In the genomic region with DNA sequence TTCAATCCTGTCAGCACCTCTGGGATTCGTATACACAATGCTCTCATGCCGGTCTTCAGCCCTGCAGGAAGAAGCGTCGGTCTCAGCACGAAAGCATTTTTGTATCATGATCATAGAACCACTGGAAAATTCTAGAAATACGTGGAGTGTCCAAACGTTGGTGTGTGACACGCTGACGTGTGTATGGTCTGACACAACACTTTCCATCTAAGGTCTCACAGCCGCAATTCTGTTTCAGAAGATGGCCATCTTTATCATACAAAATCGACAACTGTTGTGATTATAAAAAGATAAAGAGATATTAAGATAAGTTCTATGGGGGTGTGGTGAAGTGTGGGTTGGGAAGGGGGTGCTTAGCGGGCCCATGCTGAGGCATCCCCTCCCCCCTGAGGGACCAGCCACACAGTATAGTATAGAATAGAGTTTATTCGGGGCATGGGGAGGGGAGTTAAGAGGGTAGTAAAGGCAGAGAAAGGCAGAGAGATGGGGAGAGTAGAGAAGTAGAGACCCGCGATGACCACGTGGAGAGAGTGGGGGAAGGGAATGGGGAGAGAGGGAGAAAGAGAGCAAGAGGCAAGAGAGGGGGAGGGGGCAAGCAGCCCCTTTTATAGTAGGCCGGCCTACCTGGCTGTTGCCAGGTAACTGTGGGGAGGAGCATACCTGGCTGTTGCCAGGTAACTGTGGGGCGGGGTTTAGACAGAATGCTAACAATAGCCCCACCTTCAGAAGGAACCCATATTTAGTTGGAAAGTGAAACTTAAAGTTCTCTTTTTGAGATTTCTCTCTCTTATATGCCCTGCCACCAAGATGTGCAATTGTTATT, we compare ENCODE assay signal across 8 mouse cellular contexts.
DNase-seq lines count a peak whose midpoint lies in the region; ATAC-seq and TF ChIP-seq lines count a peak whose summit lies in the region.

No protein-coding gene starts in this region.

- no peak for ATAC-seq in CD4-positive, CD25-positive, alpha-beta regulatory T cell, adult 4 months
- no peak for ATAC-seq in hindbrain, postnatal 0 days
- no peak for ATAC-seq in liver, embryonic 14.5 days (ENCODE audit: insufficient read depth)
- no peak for ATAC-seq in stomach, embryonic 16.5 days (ENCODE audit: insufficient read depth, low FRiP score)

- peak overlapping the region; percentile 17 for H3K4me3 ChIP-seq in hindbrain, postnatal 0 days (ENCODE audit: low read length)
- peak overlapping the region in 1 of 2 experiments; percentile 18; a peak in 2 of 4 replicates for H3K4me3 ChIP-seq in liver, embryonic 14.5 days (ENCODE audit: insufficient read depth in 1 of 2, low read depth in 2 of 2, low read length in 2 of 2)
- H3K4me3 ChIP-seq in stomach, embryonic 16.5 days (replicated peaks; ENCODE audit: low read length): peak overlapping the region; percentile 41

- no peaks in the 10 kb centered on the region for H3K9me3 ChIP-seq in hindbrain, postnatal 0 days (ENCODE audit: low read length)
- H3K9me3 ChIP-seq in liver, embryonic 14.5 days (ENCODE audit: control insufficient read depth, low read length): no peaks in the 10 kb centered on the region
- H3K9me3 ChIP-seq in stomach, embryonic 16.5 days (replicated peaks; ENCODE audit: control insufficient read depth, low read length): no peaks in the 10 kb centered on the region

- H3K9ac ChIP-seq in hindbrain, postnatal 0 days (replicated peaks; ENCODE audit: low read length): no peak overlapping the region
- no peak overlapping the region for H3K9ac ChIP-seq in liver, embryonic 14.5 days (replicated peaks)
- peak overlapping the region; percentile 53; the same call in 1 of the 2 replicates for H3K9ac ChIP-seq in stomach, embryonic 16.5 days (ENCODE audit: low read length)

- H3K27ac ChIP-seq in hindbrain, postnatal 0 days: no peak overlapping the region
- no peak overlapping the region for H3K27ac ChIP-seq in liver, embryonic 14.5 days
- 0 out of 2 replicates have a peak overlapping the region, but pooled peaks have one; percentile 47 for H3K27ac ChIP-seq in stomach, embryonic 16.5 days (ENCODE audit: low read length)

- peak; percentile 36 for DNase-seq in CD4-positive, CD25-positive, alpha-beta regulatory T cell, adult 2 months (ENCODE audit: low read depth, low spot score)
- peak; percentile 17 for DNase-seq in embryo, embryonic 10 days (ENCODE audit: low spot score)
- no peak for DNase-seq in hindbrain, postnatal 0 days (ENCODE audit: low spot score)
- DNase-seq in liver, embryonic 14.5 days (ENCODE audit: low read depth in 3 of 3, low spot score in 3 of 3): no peak
- no peak for DNase-seq in right cerebral cortex, postnatal 25 days
- no peak for DNase-seq in adrenal gland, postnatal 4 days (ENCODE audit: low spot score in 2 of 2)

- 38% methylated on average over 18 of the region's 18 CpGs for WGBS in hindbrain, postnatal 0 days
- WGBS in liver, embryonic 14.5 days (ENCODE audit: insufficient replicate concordance): 29% methylated on average over 18 of the region's 18 CpGs
- 29% methylated on average over 18 of the region's 18 CpGs for WGBS in stomach, embryonic 16.5 days

- no peaks in the 10 kb centered on the region for H3K27me3 ChIP-seq in hindbrain, postnatal 0 days (ENCODE audit: insufficient read depth, low read length)
- peaks cover 4% of the 10 kb centered on the region for H3K27me3 ChIP-seq in liver, embryonic 14.5 days (ENCODE audit: control insufficient read depth, insufficient read depth, low read length)
- H3K27me3 ChIP-seq in stomach, embryonic 16.5 days (ENCODE audit: control insufficient read depth, insufficient read depth, low read length): no peaks in the 10 kb centered on the region

- H3K4me2 ChIP-seq in hindbrain, postnatal 0 days (ENCODE audit: low read depth, low read length): peak overlapping the region; percentile 58
- peak overlapping the region; percentile 46 for H3K4me2 ChIP-seq in liver, embryonic 14.5 days (ENCODE audit: low read depth)
- peak overlapping the region; percentile 61 for H3K4me2 ChIP-seq in stomach, embryonic 16.5 days (ENCODE audit: low read depth, low read length)

- no peak for TF ChIP-seq CTCF in hindbrain, postnatal 0 days (IDR thresholded peaks at IDR 0.05; ENCODE audit: low read depth)
- TF ChIP-seq CTCF in liver, embryonic 14.5 days (IDR thresholded peaks at IDR 0.05; ENCODE audit: low read depth): no peak

- H3K4me1 ChIP-seq in hindbrain, postnatal 0 days (ENCODE audit: insufficient read depth, low read length): peaks cover 15% of the 10 kb centered on the region; the same call in 1 of the 2 replicates
- no peaks in the 10 kb centered on the region for H3K4me1 ChIP-seq in liver, embryonic 14.5 days (replicated peaks; ENCODE audit: control insufficient read depth in 2 of 2, insufficient read depth in 2 of 2, low read length in 1 of 2)
- peaks cover 12% of the 10 kb centered on the region; the same call in 1 of the 2 replicates for H3K4me1 ChIP-seq in stomach, embryonic 16.5 days (ENCODE audit: control insufficient read depth, insufficient read depth, low read length)

- no peaks in the 10 kb centered on the region for H3K36me3 ChIP-seq in hindbrain, postnatal 0 days (ENCODE audit: insufficient read depth, low read length)
- H3K36me3 ChIP-seq in liver, embryonic 14.5 days (replicated peaks; ENCODE audit: control insufficient read depth, insufficient read depth, low read depth): no peaks in the 10 kb centered on the region
- H3K36me3 ChIP-seq in stomach, embryonic 16.5 days (ENCODE audit: control insufficient read depth, insufficient read depth, low read length): no peaks in the 10 kb centered on the region

- TF ChIP-seq EP300 in liver, embryonic 14.5 days (IDR thresholded peaks at IDR 0.05; ENCODE audit: low read depth): no peak

Comparison
In these comparisons a context has a peak if more than half of its experiments do, and no peak if none do; other contexts are left out.
1. DNase-seq: peak in CD4-positive, CD25-positive, alpha-beta regulatory T cell, adult 2 months (single experiment) and embryo, embryonic 10 days (single experiment); none in hindbrain, postnatal 0 days (single experiment), liver, embryonic 14.5 days (0 of 3), right cerebral cortex, postnatal 25 days (single experiment) and adrenal gland, postnatal 4 days (0 of 2).
2. Peak in every context shown above with its lines, with median percentiles within 50 percentile points of each other: H3K4me2 ChIP-seq.